Mouse (Mus musculus) left cerebral cortex, adult 8-10 months (tissue): ENCODE results near the gene Snd1. TPM values are rescaled to one million over a fixed set of nuclear protein-coding genes. Genes with fewer than 3 reads are reported as not detected.

Source experiments
- DNase-seq, 2 experiments: peaks; one replicate each; pipeline ENCODE4 v3.0.0; 2022; ENCODE audit warnings: low spot score in 2 of 2
- total RNA-seq, 4 experiments: library from RNA; stranded (reverse); gene quantifications; 2 replicates each; pipeline ENCODE4 v1.2.4; 2022

The Snd1 gene
- total RNA-seq, 4 experiments from 2014 or later, result 81.9 to 93.2 (median 88.8) TPM

- DNase-seq, result no peak
Measured at GRCm38 (mm10) chr6:28795792-28796515, 321.0 kb downstream of the Snd1 start.

GRCm38 (mm10) chr6:28799818-28800217, 324.9 kb downstream of the Snd1 start:
- no peak for DNase-seq

GRCm38 (mm10) chr6:28800976-28801375, 326.0 kb downstream of the Snd1 start:
- peak in 1 of 2 experiments; percentile 76 for DNase-seq

- DNase-seq, result no peak
Measured at GRCm38 (mm10) chr6:28803678-28804279, 328.8 kb downstream of the Snd1 start.

- DNase-seq, result no peak
Measured at GRCm38 (mm10) chr6:28804751-28805150, 329.8 kb downstream of the Snd1 start.

GRCm38 (mm10) chr6:28813057-28813456, 338.1 kb downstream of the Snd1 start:
- DNase-seq, result peak in 1 of 2 experiments; percentile 57

GRCm38 (mm10) chr6:28814895-28815294, 340.0 kb downstream of the Snd1 start:
- DNase-seq, result no peak

GRCm38 (mm10) chr6:28817039-28817438, 342.1 kb downstream of the Snd1 start:
- DNase-seq, result peak in 1 of 2 experiments; percentile 87

GRCm38 (mm10) chr6:28819509-28820358, 344.8 kb downstream of the Snd1 start:
- DNase-seq, result no peak

GRCm38 (mm10) chr6:28822296-28822695, 347.4 kb downstream of the Snd1 start:
- DNase-seq, result no peak

- DNase-seq, result no peak
Measured at GRCm38 (mm10) chr6:28823375-28823774, 348.4 kb downstream of the Snd1 start.

- no peak for DNase-seq
Measured at GRCm38 (mm10) chr6:28823802-28824201, 348.9 kb downstream of the Snd1 start.

GRCm38 (mm10) chr6:28825894-28826293, 351.0 kb downstream of the Snd1 start:
- no peak for DNase-seq

- DNase-seq, result no peak
Measured at GRCm38 (mm10) chr6:28826689-28827389, 351.9 kb downstream of the Snd1 start.

GRCm38 (mm10) chr6:28827565-28827964, 352.6 kb downstream of the Snd1 start:
- DNase-seq, result no peak

- peak in 1 of 2 experiments; percentile 77 for DNase-seq
Measured at GRCm38 (mm10) chr6:28828593-28828992, 353.7 kb downstream of the Snd1 start.

GRCm38 (mm10) chr6:28830306-28830705, 355.4 kb downstream of the Snd1 start:
- no peak for DNase-seq

- no peak for DNase-seq
Measured at GRCm38 (mm10) chr6:28831011-28831853, 356.3 kb downstream of the Snd1 start, which contains the start of gene Lrrc4. TSS of gene Lrrc4 (minus strand) at chr6:28831747.

GRCm38 (mm10) chr6:28831854-28832750, 357.2 kb downstream of the Snd1 start:
- DNase-seq, result peak in 1 of 2 experiments; percentile 42
